Mouse (Mus musculus) lung, embryonic 14.5 days (tissue): ENCODE data around the gene Mroh8. TPM values are rescaled to one million over a fixed set of nuclear protein-coding genes. Genes with fewer than 3 reads are reported as not detected.
"Not testable (repeated sequence)": the region's sequence is repeated elsewhere in the genome, so short reads cannot be mapped to it uniquely, and the experiment has no call there.

Experiments used
- ATAC-seq: fragments of 200-750 bp; cut with Nextera tagmentation; 2 replicates; pipeline ENCODE4 v1.8.0; 2017; ENCODE audit warnings: mild to moderate bottlenecking, moderate TSS enrichment, moderate library complexity; ENCODE audit not compliant: insufficient read depth
- DNase-seq: peaks from one replicate; pipeline ENCODE4 v3.0.0-alpha.2; 2015
- H3K27ac ChIP-seq: fragments of 300-500 bp; sonication (generic); 2 replicates; pipeline ENCODE4 v1.5.1; 2014; ENCODE audit warnings: low read depth, mild to moderate bottlenecking, moderate library complexity
- H3K27me3 ChIP-seq: fragments of 300-500 bp; sonication (generic); 2 replicates; pipeline ENCODE4 v1.6.1; 2014; ENCODE audit warnings: low read length, control low read depth; ENCODE audit not compliant: insufficient read depth
- H3K36me3 ChIP-seq: fragments of 300-500 bp; sonication (generic); 2 replicates; pipeline ENCODE4 v1.6.1; 2014; ENCODE audit warnings: control low read depth; ENCODE audit not compliant: insufficient read depth
- H3K4me1 ChIP-seq: fragments of 300-500 bp; sonication (generic); 2 replicates; pipeline ENCODE4 v1.6.1; 2014; ENCODE audit warnings: antibody characterized with exemption, control low read depth; ENCODE audit not compliant: insufficient read depth
- H3K4me2 ChIP-seq: fragments of 300-500 bp; sonication (generic); 2 replicates; pipeline ENCODE4 v1.6.1; 2014; ENCODE audit warnings: mild to moderate bottlenecking
- H3K4me3 ChIP-seq: fragments of 300-500 bp; sonication (generic); 2 replicates; pipeline ENCODE4 v1.5.1; 2014; ENCODE audit warnings: low read depth, low read length
- H3K9ac ChIP-seq: fragments of 300-500 bp; sonication (generic); 2 replicates; pipeline ENCODE4 v1.6.1; 2014
- H3K9me3 ChIP-seq: fragments of 300-500 bp; sonication (generic); 2 replicates; pipeline ENCODE4 v1.6.1; 2016; ENCODE audit warnings: low read depth, low read length, control low read depth
- CTCF ChIP-seq: IDR thresholded peaks from 2 replicates; pipeline ENCODE4 v1.5.1; 2016; ENCODE audit warnings: antibody characterized with exemption, low read depth
- WGBS: fragments of 180-500 bp; shearing (Covaris S2); extraction: QIAGEN DNeasy Blood & Tissue Kit; methylation state at CpG from one replicate; pipeline ENCODE4 v1.1.7; 2014; 5-methylcytosine and 5-hydroxymethylcytosine counted together
- polyA plus RNA-seq: library from polyadenylated mRNA; unstranded; fragments of >200 nt; fragmentation: Nextera tagmentation; extraction: Ambion mirVana; gene quantifications from 2 replicates; pipeline ENCODE4 v1.2.1, GENCODE M21; 2014

Gene Mroh8
- polyA plus RNA-seq, 1 experiment from 2014 or later: 0.43 TPM

DNA sequence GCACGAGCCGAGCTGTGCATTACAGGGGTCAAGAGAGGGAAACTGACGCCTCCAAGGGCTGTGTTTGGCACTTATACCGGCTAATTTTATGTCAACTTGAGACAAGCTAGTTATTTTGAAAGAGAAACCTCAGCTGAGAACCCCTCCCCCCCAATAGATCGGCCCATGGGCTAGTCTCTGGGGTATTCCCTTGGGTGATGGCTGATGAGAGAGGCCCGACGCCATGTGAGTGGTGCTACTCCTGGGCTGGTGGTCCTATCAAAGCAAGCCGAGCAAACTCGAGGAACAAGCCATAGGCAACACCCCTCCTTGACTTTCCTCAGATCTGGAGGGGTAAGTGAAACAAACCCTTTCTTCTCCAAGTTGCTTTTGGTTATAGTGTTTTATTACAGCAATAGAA, 16.8 kb downstream of the Mroh8 start:
- Histone ChIP-seq H3K4me3 (no peak overlapping the region), H3K4me1 (no peaks in the 10 kb centered on the region), H3K27me3 (no peaks in the 10 kb centered on the region), H3K9ac (no peak overlapping the region), H3K36me3 (no peaks in the 10 kb centered on the region), H3K27ac (no peak overlapping the region), H3K4me2 (no peak overlapping the region), H3K9me3 (no peaks in the 10 kb centered on the region)
- ATAC-seq: no peak
- 40% methylated on average over 9 of the region's 9 CpGs for WGBS
- TF ChIP-seq CTCF: no peak
- no peak for DNase-seq

GRCm38 (mm10) chr2:157261930-157262329, 17.4 kb downstream of the Mroh8 start:
- Histone ChIP-seq H3K4me2 (no peak overlapping the region), H3K27me3 (no peaks in the 10 kb centered on the region), H3K27ac (no peak overlapping the region), H3K4me1 (no peaks in the 10 kb centered on the region), H3K9ac (no peak overlapping the region), H3K9me3 (no peaks in the 10 kb centered on the region), H3K4me3 (no peak overlapping the region), H3K36me3 (no peaks in the 10 kb centered on the region)
- DNase-seq: peak; percentile 38
- no peak for ATAC-seq
- WGBS: 44% methylated on average over 5 of the region's 5 CpGs
- TF ChIP-seq CTCF: no peak

DNA sequence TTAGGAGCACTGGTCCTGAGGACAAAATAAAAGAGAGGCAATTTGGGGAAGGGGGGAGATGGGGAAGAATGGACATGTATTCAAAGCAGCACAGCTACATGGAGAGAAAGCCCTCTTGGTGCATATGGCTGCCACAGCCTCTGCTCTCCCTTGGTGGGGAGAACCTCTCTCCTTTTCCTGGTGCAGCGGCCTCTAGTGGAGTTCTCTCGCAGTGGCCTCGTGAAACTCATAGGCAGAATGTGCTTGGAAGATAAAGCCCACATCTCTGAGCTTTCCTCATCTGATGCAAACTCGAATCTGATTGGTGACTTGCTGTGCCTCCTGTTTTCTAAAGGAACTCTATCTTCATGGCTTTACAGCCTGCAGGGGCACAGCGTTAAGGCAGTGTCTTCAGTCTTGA, 19.6 kb downstream of the Mroh8 start:
- no peak overlapping the region for H3K27ac ChIP-seq
- TF ChIP-seq CTCF: peak; percentile 74
- H3K9ac ChIP-seq: no peak overlapping the region
- DNase-seq (peak; percentile 77), ATAC-seq (no peak)
- H3K27me3 ChIP-seq: no peaks in the 10 kb centered on the region
- H3K4me1 ChIP-seq: no peaks in the 10 kb centered on the region
- H3K4me3 ChIP-seq: no peak overlapping the region
- 1% methylated on average over 5 of the region's 5 CpGs for WGBS
- H3K9me3 ChIP-seq: no peaks in the 10 kb centered on the region
- H3K4me2 ChIP-seq: no peak overlapping the region
- no peaks in the 10 kb centered on the region for H3K36me3 ChIP-seq

GRCm38 (mm10) chr2:157248111-157248510, 31.2 kb downstream of the Mroh8 start:
- Histone ChIP-seq H3K4me2 (no peak overlapping the region), H3K27me3 (no peaks in the 10 kb centered on the region), H3K4me1 (no peaks in the 10 kb centered on the region), H3K9me3 (no peaks in the 10 kb centered on the region), H3K36me3 (no peaks in the 10 kb centered on the region), H3K4me3 (no peak overlapping the region), H3K27ac (no peak overlapping the region), H3K9ac (no peak overlapping the region)
- DNase-seq (no peak), ATAC-seq (no peak)
- TF ChIP-seq CTCF: no peak

DNA sequence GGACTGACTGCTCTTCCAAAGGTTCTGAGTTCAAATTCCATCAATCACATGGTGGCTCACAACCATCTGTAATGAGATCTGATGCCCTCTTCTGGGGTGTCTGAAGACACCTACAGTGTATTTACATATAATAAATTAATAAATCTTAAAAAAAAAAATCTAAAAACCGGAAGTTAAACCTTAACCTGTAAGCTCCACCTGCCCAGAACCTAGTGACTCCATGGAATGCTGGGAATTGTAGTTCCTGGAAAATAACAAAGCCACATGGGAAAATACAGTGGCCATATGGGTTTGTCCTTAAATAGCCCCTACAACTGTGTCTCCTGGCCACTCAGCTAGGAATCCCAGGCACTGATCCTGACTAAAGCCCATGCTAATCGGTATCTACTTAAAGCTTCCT, 33.7 kb downstream of the Mroh8 start:
- Histone ChIP-seq H3K9me3 (no peaks in the 10 kb centered on the region), H3K4me1 (no peaks in the 10 kb centered on the region), H3K4me2 (no peak overlapping the region), H3K9ac (no peak overlapping the region), H3K27me3 (no peaks in the 10 kb centered on the region), H3K27ac (no peak overlapping the region), H3K4me3 (no peak overlapping the region), H3K36me3 (no peaks in the 10 kb centered on the region)
- whole genome bisulfite sequencing: 68% methylated on average over 2 of the region's 2 CpGs
- ATAC-seq (no peak), DNase-seq (no peak)
- no peak for TF ChIP-seq CTCF

- DNase-seq (no peak), ATAC-seq (no peak)
- TF ChIP-seq CTCF: no peak
- Histone ChIP-seq H3K4me2 (no peak overlapping the region), H3K36me3 (no peaks in the 10 kb centered on the region), H3K27ac (no peak overlapping the region), H3K9me3 (no peaks in the 10 kb centered on the region), H3K27me3 (no peaks in the 10 kb centered on the region), H3K9ac (no peak overlapping the region), H3K4me1 (no peaks in the 10 kb centered on the region), H3K4me3 (no peak overlapping the region)
- WGBS: 26% methylated on average over 5 of the region's 5 CpGs
Observed at GRCm38 (mm10) chr2:157245001-157245400, 34.3 kb downstream of the Mroh8 start.

GRCm38 (mm10) chr2:157235946-157236345, 43.4 kb downstream of the Mroh8 start:
- WGBS: 91% methylated on average over 8 of the region's 8 CpGs
- no peak overlapping the region for H3K27ac ChIP-seq
- ATAC-seq (no peak), DNase-seq (no peak)
- no peak overlapping the region for H3K4me2 ChIP-seq
- H3K4me3 ChIP-seq: no peak overlapping the region
- H3K27me3 ChIP-seq: no peaks in the 10 kb centered on the region
- H3K9me3 ChIP-seq: no peaks in the 10 kb centered on the region
- no peaks in the 10 kb centered on the region for H3K4me1 ChIP-seq
- no peak overlapping the region for H3K9ac ChIP-seq
- no peak for TF ChIP-seq CTCF
- H3K36me3 ChIP-seq: no peaks in the 10 kb centered on the region

- ATAC-seq, H3K4me1 ChIP-seq, H3K4me2 ChIP-seq, H3K27me3 ChIP-seq, H3K27ac ChIP-seq, H3K9ac ChIP-seq, H3K36me3 ChIP-seq, H3K9me3 ChIP-seq, DNase-seq, H3K4me3 ChIP-seq: not testable (repeated sequence)
- 90% methylated on average over 3 of the region's 3 CpGs for WGBS
Observed at GRCm38 (mm10) chr2:157221916-157222315, 57.4 kb downstream of the Mroh8 start.
